Mouse (Mus musculus): Measurements from ENCODE around the gene Arv1. TPM values are rescaled to one million over a fixed set of nuclear protein-coding genes. Genes with fewer than 3 reads are reported as not detected.
A peak's percentile ranks its signal among the peaks of the same experiment; 100 is the strongest.

Arv1 gene
- 24.1 and 25.7 TPM in 2 replicates for polyA plus RNA-seq (2014; fragmentation: Nextera tagmentation; extraction: Ambion mirVana)

DNA sequence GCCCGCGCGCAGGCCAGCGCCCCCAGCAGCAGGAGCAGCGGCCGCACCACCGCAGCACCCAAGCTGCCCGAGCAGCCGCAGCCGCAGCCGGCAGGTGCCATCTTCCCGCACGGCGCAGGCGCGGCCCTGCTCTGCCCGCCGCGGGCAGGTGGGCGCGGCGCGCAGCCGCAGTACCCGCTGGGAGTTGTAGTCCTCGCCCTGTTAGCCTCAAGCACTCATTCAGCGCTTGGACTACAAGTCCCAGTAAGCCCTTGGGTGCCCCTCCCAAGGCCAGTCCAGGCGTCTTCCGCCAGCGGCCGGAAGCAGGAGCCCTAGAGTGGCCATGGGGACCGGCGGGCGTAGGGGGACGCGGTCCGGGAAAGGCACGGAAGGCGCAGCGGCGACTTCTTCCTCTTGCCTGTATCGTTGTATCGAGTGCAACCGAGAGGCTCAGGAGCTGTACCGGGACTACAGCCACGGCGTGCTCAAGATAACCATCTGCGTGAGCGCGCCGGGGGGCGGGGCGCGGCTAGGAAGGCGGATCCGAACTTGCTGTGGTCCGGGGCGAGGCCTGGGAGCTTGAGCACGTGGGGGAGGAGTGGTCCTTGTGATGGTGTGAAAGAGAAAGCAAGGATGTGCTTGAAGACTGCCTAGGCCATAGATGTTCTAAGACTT is at the start of gene Arv1, which contains the start of gene Ttc13:
Gene Arv1, plus strand, starts transcription at position 278 of the 654 bp plus-strand sequence.
Gene Ttc13, minus strand, starts transcription at position 122 of the 654 bp plus-strand sequence.
- Histone ChIP-seq H3K27ac (ENCODE audit: low read depth) (no peak within 1 kb of the TSS), H3K4me2 (ENCODE audit: low read length) (peak within 1 kb of the TSS; percentile 62), H3K36me3 (ENCODE audit: control insufficient read depth, insufficient read depth, low read length) (peaks cover 10% of the 10 kb centered on the region; the same call in 1 of the 2 replicates), H3K27me3 (replicated peaks; ENCODE audit: control insufficient read depth, insufficient read depth, low read length) (no peaks in the 10 kb centered on the region), H3K4me1 (replicated peaks; ENCODE audit: control insufficient read depth, insufficient read depth, low read length) (peaks cover 19% of the 10 kb centered on the region), H3K9me3 (ENCODE audit: control insufficient read depth, low read length) (no peaks in the 10 kb centered on the region), H3K9ac (ENCODE audit: low read length) (peak within 1 kb of the TSS; percentile 59), H3K4me3 (ENCODE audit: low read depth, low read length) (peak within 1 kb of the TSS; percentile 80)
- ATAC-seq (replicated peaks; ENCODE audit: low FRiP score, low TSS enrichment, low read depth) (peak; percentile 99), DNase-seq (ENCODE audit: low spot score) (peak; percentile 94)
- under 1% methylated on average over 59 of the region's 59 CpGs for WGBS

DNA sequence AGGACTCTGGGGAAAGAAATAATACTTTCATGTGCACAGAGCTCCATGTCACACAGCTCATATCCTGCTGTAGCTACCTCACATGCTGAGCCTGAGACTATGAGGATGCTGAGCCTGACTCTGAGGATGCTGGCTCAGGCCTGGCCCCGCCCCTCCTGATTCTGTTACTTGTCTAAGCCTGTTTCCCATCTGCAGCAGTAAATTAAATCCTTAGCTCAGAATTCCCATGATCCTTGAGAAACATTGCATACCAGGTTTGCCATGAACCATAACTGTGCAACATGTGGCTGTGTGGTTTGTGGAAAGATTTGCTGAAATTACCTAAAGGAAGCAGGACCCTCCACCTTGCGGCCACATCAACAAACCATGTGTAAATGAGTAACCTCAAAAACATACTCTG is 49.6 kb upstream of the Arv1 start:
- Histone ChIP-seq H3K4me2 (ENCODE audit: low read length) (no peak overlapping the region), H3K9ac (ENCODE audit: low read length) (no peak overlapping the region), H3K4me3 (ENCODE audit: low read depth, low read length) (no peak overlapping the region), H3K9me3 (ENCODE audit: control insufficient read depth, low read length) (no peaks in the 10 kb centered on the region), H3K27ac (ENCODE audit: low read depth) (no peak overlapping the region), H3K4me1 (replicated peaks; ENCODE audit: control insufficient read depth, insufficient read depth, low read length) (no peaks in the 10 kb centered on the region), H3K36me3 (ENCODE audit: control insufficient read depth, insufficient read depth, low read length) (peaks cover 51% of the 10 kb centered on the region), H3K27me3 (replicated peaks; ENCODE audit: control insufficient read depth, insufficient read depth, low read length) (no peaks in the 10 kb centered on the region)
- DNase-seq (ENCODE audit: low spot score) (no peak), ATAC-seq (replicated peaks; ENCODE audit: low FRiP score, low TSS enrichment, low read depth) (no peak)
- 92% methylated on average over 2 of the region's 2 CpGs for WGBS

DNA sequence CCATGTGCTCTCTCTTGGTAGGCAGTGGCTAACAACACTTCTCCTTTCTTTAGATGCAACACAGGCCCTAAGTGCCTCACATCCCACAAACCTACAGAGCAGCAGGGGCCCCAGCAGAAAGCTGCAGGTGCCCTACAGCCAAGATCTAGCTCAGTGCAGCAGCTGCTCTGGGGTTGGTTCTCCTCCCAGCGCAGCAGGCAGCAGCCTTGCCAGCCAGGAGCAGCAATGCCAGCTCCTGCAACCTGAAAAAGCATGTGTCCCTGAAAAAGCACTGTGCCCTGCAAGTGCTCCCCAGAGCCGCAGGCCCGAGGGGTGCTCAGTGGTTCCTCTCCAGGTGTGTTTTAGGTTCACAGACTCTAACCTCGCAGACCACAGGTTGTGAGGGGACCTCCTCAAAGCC is 45.3 kb upstream of the Arv1 start:
- WGBS: 97% methylated on average over 4 of the region's 4 CpGs
- H3K27ac ChIP-seq (ENCODE audit: low read depth): no peak overlapping the region

DNA sequence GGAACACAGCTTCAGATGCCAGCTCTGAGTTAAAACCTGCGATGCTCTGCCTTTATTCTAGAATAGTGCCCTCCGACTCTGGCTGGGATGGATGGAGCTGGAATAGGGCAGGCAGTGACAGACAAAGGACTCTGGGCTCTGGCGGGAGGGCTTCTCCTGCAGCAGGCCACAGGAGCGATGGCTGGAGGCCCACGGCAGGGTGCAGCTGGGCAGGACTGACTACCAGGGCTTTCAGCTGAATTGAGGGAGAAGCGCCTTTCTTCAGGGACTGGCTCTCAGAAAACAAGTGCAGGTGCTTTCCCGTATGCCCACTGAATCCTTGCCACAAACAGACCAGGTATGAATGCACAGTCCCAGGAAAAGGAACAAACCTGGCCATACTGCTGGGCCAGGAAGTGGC is 44.9 kb upstream of the Arv1 start:
- Histone ChIP-seq H3K9me3 (ENCODE audit: control insufficient read depth, low read length) (no peaks in the 10 kb centered on the region), H3K4me1 (replicated peaks; ENCODE audit: control insufficient read depth, insufficient read depth, low read length) (no peaks in the 10 kb centered on the region), H3K36me3 (ENCODE audit: control insufficient read depth, insufficient read depth, low read length) (peaks cover 73% of the 10 kb centered on the region), H3K27me3 (replicated peaks; ENCODE audit: control insufficient read depth, insufficient read depth, low read length) (no peaks in the 10 kb centered on the region), H3K9ac (ENCODE audit: low read length) (no peak overlapping the region), H3K4me2 (ENCODE audit: low read length) (no peak overlapping the region), H3K4me3 (ENCODE audit: low read depth, low read length) (no peak overlapping the region), H3K27ac (ENCODE audit: low read depth) (no peak overlapping the region)
- no peak for DNase-seq (ENCODE audit: low spot score)
- WGBS: 91% methylated on average over 7 of the region's 7 CpGs
- ATAC-seq (replicated peaks; ENCODE audit: low FRiP score, low TSS enrichment, low read depth): no peak

More for the DNA sequence above, 45.3 kb upstream of the Arv1 start:
- Histone ChIP-seq H3K27me3 (replicated peaks; ENCODE audit: control insufficient read depth, insufficient read depth, low read length) (no peaks in the 10 kb centered on the region), H3K9ac (ENCODE audit: low read length) (no peak overlapping the region), H3K36me3 (ENCODE audit: control insufficient read depth, insufficient read depth, low read length) (peaks cover 71% of the 10 kb centered on the region), H3K4me3 (ENCODE audit: low read depth, low read length) (no peak overlapping the region), H3K4me2 (ENCODE audit: low read length) (no peak overlapping the region), H3K4me1 (replicated peaks; ENCODE audit: control insufficient read depth, insufficient read depth, low read length) (no peaks in the 10 kb centered on the region), H3K9me3 (ENCODE audit: control insufficient read depth, low read length) (no peaks in the 10 kb centered on the region)
- DNase-seq (ENCODE audit: low spot score) (no peak), ATAC-seq (replicated peaks; ENCODE audit: low FRiP score, low TSS enrichment, low read depth) (no peak)

DNA sequence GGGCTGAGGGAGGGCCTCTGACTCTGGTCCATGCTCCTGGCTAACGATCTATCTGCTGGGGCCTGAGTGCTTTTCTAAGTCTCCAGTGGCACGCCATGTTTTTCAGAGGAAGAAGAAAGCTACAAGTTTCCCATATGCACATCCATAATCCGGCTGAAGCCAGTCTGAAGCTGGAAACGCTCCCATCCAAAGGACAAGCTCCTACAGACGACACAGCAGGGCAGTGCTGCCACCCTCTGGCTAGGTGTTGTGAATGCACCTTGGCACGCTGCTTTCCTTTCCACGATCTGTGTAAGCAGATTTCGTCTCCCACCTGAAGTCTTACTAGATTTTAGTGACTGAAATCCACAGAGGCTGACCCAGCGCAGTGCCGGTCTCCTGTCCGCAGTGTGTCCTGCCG is 44.5 kb upstream of the Arv1 start:
- Histone ChIP-seq H3K4me3 (ENCODE audit: low read depth, low read length) (no peak overlapping the region), H3K4me2 (ENCODE audit: low read length) (no peak overlapping the region), H3K9me3 (ENCODE audit: control insufficient read depth, low read length) (no peaks in the 10 kb centered on the region), H3K4me1 (replicated peaks; ENCODE audit: control insufficient read depth, insufficient read depth, low read length) (no peaks in the 10 kb centered on the region), H3K9ac (ENCODE audit: low read length) (no peak overlapping the region), H3K36me3 (ENCODE audit: control insufficient read depth, insufficient read depth, low read length) (peaks cover 73% of the 10 kb centered on the region), H3K27me3 (replicated peaks; ENCODE audit: control insufficient read depth, insufficient read depth, low read length) (no peaks in the 10 kb centered on the region), H3K27ac (ENCODE audit: low read depth) (no peak overlapping the region)
- DNase-seq (ENCODE audit: low spot score) (peak; percentile 87), ATAC-seq (replicated peaks; ENCODE audit: low FRiP score, low TSS enrichment, low read depth) (peak; percentile 68; the same call in 1 of the 2 replicates)
- 48% methylated on average over 12 of the region's 12 CpGs for WGBS

DNA sequence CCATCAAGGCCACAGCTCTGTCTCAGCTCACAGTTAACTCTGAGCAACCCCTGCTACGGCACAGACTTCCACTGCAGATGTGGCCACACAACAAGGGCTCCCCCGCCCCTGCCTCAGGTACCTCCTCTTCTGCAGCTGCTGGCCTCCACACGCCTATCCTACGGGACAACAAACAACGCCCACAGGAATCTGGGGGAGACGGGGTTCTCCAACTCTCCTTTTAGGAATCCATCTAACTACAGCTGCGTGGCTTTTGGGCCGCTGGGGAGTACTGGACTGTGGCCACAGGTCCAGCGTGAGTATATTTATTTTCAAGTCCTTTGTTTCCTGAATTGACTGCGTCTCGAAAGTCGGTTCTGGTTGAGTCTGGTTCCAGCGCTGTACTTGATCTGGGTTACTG is 43.7 kb upstream of the Arv1 start:
- DNase-seq (ENCODE audit: low spot score) (no peak), ATAC-seq (replicated peaks; ENCODE audit: low FRiP score, low TSS enrichment, low read depth) (no peak)
- Histone ChIP-seq H3K27ac (ENCODE audit: low read depth) (no peak overlapping the region), H3K9me3 (ENCODE audit: control insufficient read depth, low read length) (no peaks in the 10 kb centered on the region), H3K4me2 (ENCODE audit: low read length) (no peak overlapping the region), H3K9ac (ENCODE audit: low read length) (no peak overlapping the region), H3K4me3 (ENCODE audit: low read depth, low read length) (no peak overlapping the region), H3K4me1 (replicated peaks; ENCODE audit: control insufficient read depth, insufficient read depth, low read length) (no peaks in the 10 kb centered on the region), H3K36me3 (ENCODE audit: control insufficient read depth, insufficient read depth, low read length) (peaks cover 71% of the 10 kb centered on the region), H3K27me3 (replicated peaks; ENCODE audit: control insufficient read depth, insufficient read depth, low read length) (no peaks in the 10 kb centered on the region)
- 92% methylated on average over 13 of the region's 13 CpGs for WGBS

DNA sequence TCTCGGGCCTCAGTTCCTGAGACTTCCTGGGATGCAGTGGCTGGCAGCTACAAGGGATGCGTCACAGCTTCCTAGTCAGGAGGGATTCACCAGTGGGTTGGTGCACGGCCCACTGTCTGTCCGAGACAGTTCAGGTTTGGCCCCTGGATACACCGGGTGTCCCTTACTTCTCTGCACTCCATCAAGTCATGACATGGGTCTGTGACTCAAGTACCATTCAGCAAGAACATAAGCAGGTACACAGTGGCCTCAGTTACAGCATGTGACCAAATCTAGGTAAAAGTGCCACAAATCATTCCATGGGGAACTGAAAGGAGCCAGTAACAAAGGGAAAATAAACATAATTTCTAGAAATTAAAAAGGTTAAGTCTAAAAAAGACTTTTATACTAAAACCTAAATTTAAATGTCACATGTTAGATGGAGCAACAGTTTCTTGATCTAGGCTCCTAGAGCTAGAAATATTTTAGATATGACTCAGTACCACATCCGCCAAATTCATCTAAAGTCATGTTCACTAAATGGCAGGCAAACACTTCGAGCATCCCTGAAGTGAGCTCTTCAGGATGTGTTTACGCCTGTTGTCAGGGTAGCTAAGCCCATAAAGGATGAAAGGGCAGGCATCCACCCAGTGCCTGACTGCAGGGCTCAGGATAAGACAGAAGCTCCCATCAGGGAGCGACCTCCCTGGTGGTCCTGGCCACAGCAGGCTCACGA is 40.7 kb upstream of the Arv1 start:
- H3K9me3 ChIP-seq (ENCODE audit: control insufficient read depth, low read length): no peaks in the 10 kb centered on the region
- no peak for DNase-seq (ENCODE audit: low spot score)
- H3K4me1 ChIP-seq (replicated peaks; ENCODE audit: control insufficient read depth, insufficient read depth, low read length): no peaks in the 10 kb centered on the region
- no peak for ATAC-seq (replicated peaks; ENCODE audit: low FRiP score, low TSS enrichment, low read depth)
- no peak overlapping the region for H3K4me3 ChIP-seq (ENCODE audit: low read depth, low read length)
- H3K27me3 ChIP-seq (replicated peaks; ENCODE audit: control insufficient read depth, insufficient read depth, low read length): no peaks in the 10 kb centered on the region
- H3K9ac ChIP-seq (ENCODE audit: low read length): no peak overlapping the region
- peaks cover 70% of the 10 kb centered on the region for H3K36me3 ChIP-seq (ENCODE audit: control insufficient read depth, insufficient read depth, low read length)
- 86% methylated on average over 10 of the region's 10 CpGs for WGBS
- no peak overlapping the region for H3K27ac ChIP-seq (ENCODE audit: low read depth)
- H3K4me2 ChIP-seq (ENCODE audit: low read length): no peak overlapping the region

DNA sequence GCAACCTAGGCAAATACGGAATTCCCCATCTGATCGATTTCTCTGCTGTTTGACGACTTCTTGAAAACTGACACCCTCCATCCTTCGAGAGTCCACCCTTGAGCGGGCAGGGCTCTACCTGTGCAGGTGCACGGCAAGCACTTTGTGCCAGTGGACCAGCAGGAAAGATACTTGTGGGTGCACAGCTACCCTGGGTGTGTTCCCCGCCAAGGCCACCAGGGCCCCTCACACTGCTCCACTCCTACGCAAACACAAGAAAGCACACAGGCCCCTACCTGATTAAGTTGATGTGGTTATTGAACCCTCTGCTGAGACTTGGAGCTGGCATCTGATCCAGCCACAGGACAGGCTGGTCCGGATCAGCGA is 40.2 kb upstream of the Arv1 start:
- H3K9me3 ChIP-seq (ENCODE audit: control insufficient read depth, low read length): no peaks in the 10 kb centered on the region
- DNase-seq (ENCODE audit: low spot score): no peak
- no peak overlapping the region for H3K27ac ChIP-seq (ENCODE audit: low read depth)
- ATAC-seq (replicated peaks; ENCODE audit: low FRiP score, low TSS enrichment, low read depth): no peak
- H3K36me3 ChIP-seq (ENCODE audit: control insufficient read depth, insufficient read depth, low read length): peaks cover 70% of the 10 kb centered on the region
- no peak overlapping the region for H3K9ac ChIP-seq (ENCODE audit: low read length)
- no peak overlapping the region for H3K4me2 ChIP-seq (ENCODE audit: low read length)
- no peaks in the 10 kb centered on the region for H3K4me1 ChIP-seq (replicated peaks; ENCODE audit: control insufficient read depth, insufficient read depth, low read length)
- H3K4me3 ChIP-seq (ENCODE audit: low read depth, low read length): no peak overlapping the region
- 77% methylated on average over 10 of the region's 10 CpGs for WGBS
- no peaks in the 10 kb centered on the region for H3K27me3 ChIP-seq (replicated peaks; ENCODE audit: control insufficient read depth, insufficient read depth, low read length)

Data from intestine, embryonic 14.5 days (tissue).